Mouse (Mus musculus) gastrocnemius, adult 8-10 months (tissue): Measurements from ENCODE around the gene Krt26. TPM values are rescaled to one million over a fixed set of nuclear protein-coding genes. Genes with fewer than 3 reads are reported as not detected.

ENCODE experiments used
- DNase-seq, 2 experiments: peaks; one replicate each; pipeline ENCODE4 v3.0.0; 2022; ENCODE audit warnings: low spot score in 2 of 2
- total RNA-seq, 4 experiments: library from RNA; stranded (reverse); gene quantifications; 2 replicates each; pipeline ENCODE4 v1.2.4; 2022

The Krt26 gene
- total RNA-seq = not detected

- no peak for DNase-seq
These were observed at the start of gene Krt26 for GRCm38 (mm10) chr11:99337866-99338265. Krt26 (minus strand) TSS chr11:99337966.

GRCm38 (mm10) chr11:99385813-99386721, 48.3 kb upstream of the Krt26 start:
- DNase-seq = peak; percentile 82 to 89

- DNase-seq = peak; percentile 35 to 46
These were observed 41.8 kb upstream of the Krt26 start for GRCm38 (mm10) chr11:99379568-99379967.

DNA sequence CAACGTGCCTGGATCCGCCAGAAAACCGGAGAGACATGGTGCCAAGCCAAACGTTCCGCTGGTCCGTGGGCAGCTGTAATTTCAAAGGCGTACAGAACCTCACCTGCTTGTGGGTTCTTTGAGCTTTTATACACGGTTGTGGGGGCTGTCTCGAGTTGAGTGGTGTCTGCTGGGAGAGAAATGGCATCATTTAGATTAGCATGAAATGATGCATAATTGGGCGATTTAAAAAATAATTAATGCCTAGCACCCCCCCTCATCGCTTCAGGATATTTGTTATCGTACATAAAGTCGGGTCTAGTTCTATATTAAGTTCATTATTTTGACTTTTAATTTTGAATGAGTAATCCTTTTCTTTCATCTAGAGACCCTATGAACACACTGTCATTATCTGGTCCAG, 37.0 kb upstream of the Krt26 start, which contains the start of gene Krt28:
TSS of gene Krt28 (minus strand) at position 101 of the 400 bp plus-strand sequence.
- DNase-seq = no peak

GRCm38 (mm10) chr11:99369853-99370451, 32.2 kb upstream of the Krt26 start:
- DNase-seq = no peak

DNA sequence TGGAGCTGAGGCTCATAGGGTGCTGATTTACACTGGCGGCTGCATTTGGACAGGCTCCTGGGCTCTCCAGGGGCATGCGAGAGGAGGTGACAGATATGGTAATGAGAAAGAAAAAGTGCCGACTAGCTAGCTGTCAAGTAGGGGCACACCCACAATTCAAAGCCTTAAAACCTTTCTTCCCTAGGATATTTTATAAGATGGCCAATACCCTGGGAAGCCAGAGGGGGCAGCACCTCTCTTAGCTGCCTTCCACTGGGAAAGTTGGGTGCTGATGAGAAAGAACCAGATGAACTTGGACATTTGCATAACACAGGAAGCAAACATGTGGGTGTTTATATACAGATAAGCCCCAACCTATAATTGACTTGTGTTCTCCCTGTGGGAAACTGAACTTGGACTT, 31.5 kb upstream of the Krt26 start:
- no peak for DNase-seq

- no peak for DNase-seq
These were observed 29.0 kb upstream of the Krt26 start for GRCm38 (mm10) chr11:99366791-99367190.

DNA sequence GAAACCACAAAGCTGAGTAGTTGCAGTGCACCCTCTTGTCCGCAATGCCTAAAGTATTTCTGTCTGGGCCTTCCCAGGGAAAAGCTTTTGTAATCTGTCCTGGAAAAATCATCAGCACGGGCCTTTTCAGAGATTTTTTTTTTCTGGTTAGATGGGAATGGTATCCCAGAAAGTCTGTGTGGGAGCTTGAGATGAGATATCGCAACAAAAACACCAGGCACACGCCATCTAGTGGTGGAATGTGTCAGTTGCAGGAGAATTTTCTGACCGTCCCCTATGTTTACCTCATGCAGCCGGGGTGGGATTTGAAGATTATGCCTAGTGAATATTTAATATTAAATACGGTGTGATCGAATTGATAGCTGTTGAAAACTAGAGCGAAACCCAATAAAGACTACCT, 26.6 kb upstream of the Krt26 start:
- DNase-seq = no peak

- DNase-seq = no peak
These were observed 23.7 kb upstream of the Krt26 start for GRCm38 (mm10) chr11:99361423-99361822.

DNA sequence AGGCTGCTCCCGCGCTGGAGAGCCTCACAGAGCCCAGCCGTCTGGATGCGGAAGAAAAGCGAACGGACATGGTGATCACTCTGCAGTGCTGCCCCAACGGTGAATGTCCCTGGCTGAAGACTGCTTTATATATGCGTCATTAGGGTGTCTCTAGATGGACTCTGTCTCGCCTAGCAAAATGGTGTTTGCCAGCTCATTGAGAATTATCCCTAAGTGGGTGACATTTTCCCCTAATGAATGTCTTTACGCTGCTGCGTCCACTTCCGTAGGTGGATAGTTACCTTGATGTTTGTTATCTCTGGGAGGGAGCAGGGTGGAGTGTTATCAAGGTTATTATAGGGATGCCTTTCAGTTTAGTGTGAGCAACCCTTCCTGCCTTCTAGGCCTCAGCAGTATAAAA, 13.2 kb upstream of the Krt26 start, which contains the start of gene Krt27:
TSS of gene Krt27 (minus strand) at position 101 of the 400 bp plus-strand sequence.
- no peak for DNase-seq

- DNase-seq = no peak
These were observed 1.6 kb upstream of the Krt26 start for GRCm38 (mm10) chr11:99339299-99339847.

DNA sequence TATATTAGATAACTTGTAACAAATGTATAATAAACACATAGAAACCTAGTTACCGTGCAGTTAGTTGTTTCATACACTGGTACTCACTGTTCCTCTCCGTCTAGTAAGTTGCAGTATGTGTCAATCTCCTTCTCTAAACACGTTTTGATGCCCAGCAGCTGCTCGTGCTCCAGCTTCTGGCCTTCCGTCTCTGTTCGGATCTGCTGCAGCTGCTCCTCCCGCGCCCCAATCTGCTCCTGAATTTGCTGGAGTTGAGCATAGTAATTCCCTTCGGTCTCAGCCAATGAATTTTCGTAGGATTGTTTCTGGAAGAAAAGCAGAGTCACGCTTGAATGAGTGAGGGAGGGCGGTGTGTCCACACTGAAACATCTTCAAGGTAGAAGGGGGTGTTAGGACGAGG, 4.3 kb downstream of the Krt26 start:
- no peak for DNase-seq

DNA sequence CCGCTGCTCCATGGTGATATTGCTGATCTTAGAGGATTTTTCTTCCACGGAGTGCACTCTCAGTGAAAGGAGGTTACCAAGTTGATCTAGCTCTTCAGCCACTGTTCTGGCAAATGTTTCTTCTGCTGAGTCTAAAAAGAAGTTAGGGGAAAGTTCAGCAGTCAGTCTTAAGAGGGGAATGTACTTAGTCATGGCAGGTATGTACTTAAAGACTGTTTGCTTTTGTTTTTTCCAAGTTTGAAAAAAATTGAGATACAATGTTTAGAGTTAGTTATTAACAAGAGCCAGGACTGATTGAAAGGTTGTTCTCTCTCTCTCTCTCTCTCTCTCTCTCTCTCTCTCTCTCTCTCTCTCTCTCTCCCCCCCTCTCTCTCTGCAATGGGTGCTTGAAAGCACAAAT, 8.1 kb downstream of the Krt26 start:
- DNase-seq = no peak

- no peak for DNase-seq
These were observed 14.9 kb downstream of the Krt26 start, which contains the start of gene Krt25 for GRCm38 (mm10) chr11:99322851-99323250. Krt25 (minus strand) TSS chr11:99322951.

DNA sequence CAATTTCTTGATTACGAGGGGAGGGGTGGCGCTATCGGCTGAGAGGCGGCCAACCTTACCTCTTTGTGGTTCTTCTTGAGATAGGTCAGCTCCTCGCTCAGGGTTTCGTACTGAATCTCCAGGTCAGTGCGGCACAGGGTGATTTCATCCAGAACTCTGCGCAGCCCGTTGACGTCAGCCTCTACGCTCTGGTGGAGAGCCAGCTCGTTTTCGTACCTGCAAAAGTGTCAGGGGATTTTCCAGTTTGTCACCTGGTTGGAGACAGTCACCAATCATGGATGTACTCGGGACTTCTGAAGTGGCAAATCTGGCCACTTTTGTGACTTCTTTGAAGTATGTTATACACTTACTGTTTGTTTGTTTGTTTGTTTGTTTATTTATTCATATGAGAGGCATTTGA, 16.7 kb downstream of the Krt26 start:
- DNase-seq = no peak

DNA sequence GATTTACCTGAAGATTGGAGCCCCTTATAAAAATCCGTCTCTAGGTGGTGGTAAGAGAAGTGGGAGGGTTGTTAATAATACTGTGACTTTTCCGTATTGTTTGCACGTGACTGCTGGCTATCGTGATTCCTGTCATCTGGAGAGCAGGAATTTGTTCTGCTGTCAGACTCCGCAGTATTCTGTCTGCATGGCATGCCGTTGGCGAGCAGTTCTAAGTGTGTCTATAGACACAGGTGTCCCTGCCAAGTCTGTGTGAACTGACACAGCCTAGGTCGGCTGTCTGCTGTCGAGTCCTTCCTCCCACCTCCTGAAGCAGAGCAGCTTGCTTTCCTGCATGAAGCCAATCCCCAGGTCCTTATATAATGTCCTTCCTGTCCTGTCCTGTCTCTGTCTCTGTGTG, 18.6 kb downstream of the Krt26 start:
- DNase-seq = no peak

DNA sequence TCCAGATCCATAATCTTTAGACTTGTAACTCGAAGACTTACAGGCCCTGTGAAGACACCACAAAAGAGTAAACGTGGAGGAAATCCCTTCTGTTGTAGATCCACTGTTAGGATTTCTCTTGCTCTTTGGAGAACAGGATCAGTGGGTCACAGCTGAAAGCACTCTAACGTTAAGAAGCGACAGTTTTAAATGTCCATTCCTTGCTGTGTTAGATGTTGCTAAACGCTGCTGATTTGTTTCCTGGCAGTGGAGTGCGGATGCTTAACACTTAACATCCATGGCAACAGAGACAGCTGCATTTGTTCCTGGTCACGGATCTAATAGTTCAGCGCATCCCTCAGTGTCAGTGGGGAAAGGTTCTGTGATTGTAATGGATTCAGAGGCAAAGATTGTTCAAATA, 21.2 kb downstream of the Krt26 start:
- no peak for DNase-seq

- DNase-seq = no peak
These were observed 23.2 kb downstream of the Krt26 start for GRCm38 (mm10) chr11:99314594-99314993.

- no peak for DNase-seq
These were observed 26.9 kb downstream of the Krt26 start for GRCm38 (mm10) chr11:99310882-99311281.

DNA sequence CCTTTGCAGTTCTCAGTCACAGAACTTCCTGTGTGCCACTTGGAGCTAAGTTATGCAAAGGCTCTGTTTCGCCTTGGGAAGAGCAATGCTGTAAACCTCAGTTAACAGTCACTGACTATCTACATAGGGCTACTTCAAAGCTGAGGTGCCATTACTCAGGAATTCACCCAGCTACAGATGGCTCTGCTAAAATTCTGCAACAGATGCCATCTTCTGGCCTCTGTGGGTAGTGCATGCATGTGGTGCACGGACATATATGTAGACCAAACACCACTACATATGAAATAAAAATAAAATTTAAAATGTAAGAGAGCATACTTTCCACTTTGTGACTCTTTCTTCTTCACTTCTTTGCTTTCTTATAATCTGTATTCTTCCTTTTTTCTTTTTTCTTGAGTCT, 30.2 kb downstream of the Krt26 start:
- DNase-seq = peak in 1 of 2 experiments; percentile 15

DNA sequence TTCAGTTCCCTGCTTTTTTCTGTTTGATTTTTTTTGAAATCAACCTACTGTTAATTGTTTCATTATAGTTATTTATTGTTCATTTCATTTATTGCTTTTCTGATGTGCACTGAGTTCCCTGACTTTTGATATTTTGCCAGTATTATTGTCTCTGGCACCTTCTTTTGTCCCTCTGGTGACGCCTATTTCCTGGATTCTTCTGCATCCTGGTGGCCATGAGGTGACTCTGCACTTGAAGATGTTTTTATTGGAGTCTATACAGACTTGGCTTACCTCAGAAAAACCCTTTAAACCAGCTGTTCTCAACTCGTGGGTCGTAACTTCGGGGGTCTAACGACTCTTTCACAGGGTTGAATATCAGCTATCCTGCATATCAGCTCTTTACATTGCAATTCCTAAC, 42.7 kb downstream of the Krt26 start:
- no peak for DNase-seq

GRCm38 (mm10) chr11:99292846-99293245, 44.9 kb downstream of the Krt26 start:
- DNase-seq = peak; percentile 2 to 5
